Mouse (Mus musculus): ENCODE results near the gene Acot3.
"Not testable (repeated sequence)": the region's sequence is repeated elsewhere in the genome, so short reads cannot be mapped to it uniquely, and the experiment has no call there.

DNA sequence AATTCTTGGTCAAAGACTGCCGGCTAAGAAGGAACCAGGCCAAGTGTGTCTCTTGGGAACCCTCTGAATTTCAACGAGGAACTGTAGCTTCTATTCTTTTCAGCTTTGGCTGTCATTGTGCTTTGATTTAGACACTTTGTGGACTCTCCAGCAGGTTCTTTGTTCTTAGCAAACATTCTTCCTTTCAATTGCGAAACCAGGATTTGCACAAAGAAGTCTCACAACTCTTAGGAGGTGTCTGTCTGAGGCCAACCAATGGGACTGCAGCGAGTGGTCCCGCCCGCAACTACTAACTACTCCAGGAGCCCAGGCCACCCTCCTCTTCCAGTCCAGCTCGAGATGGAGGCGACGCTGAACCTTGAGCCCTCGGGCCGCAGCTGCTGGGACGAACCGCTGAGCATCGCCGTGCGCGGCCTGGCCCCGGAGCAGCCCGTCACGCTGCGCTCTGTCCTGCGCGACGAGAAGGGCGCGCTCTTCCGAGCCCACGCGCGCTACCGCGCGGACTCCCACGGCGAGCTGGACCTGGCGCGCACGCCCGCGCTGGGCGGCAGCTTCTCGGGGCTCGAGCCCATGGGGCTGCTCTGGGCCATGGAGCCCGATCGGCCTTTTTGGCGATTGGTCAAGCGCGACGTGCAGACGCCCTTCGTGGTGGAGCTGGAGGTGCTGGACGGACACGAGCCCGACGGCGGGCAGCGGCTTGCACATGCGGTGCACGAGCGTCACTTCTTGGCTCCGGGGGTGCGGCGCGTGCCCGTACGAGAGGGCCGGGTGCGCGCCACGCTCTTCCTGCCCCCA, 42.6 kb upstream of the Acot3 start, which contains the start of gene Acot1:
- not testable (repeated sequence) for TF ChIP-seq CTCF (IDR thresholded peaks at IDR 0.05; ENCODE audit: borderline replicate concordance, control insufficient read depth, extremely low read depth, insufficient read depth, low read length, poor library complexity); POLR2A (IDR thresholded peaks at IDR 0.05; ENCODE audit: control insufficient read depth, extremely low read depth, insufficient read depth, low read length, poor library complexity)

Data from thymus, adult 2 months (tissue).